Mouse (Mus musculus): ENCODE results near the gene Agbl5. TPM values are rescaled to one million over a fixed set of nuclear protein-coding genes. Genes with fewer than 3 reads are reported as not detected.
A peak's percentile ranks its signal among the peaks of the same experiment; 100 is the strongest.

Gene Agbl5
- polyA plus RNA-seq, 1 experiment from 2014 or later: 25.3 TPM

GRCm38 (mm10) chr5:30944956-30945781 lies 56.7 kb downstream of the Agbl5 start, which contains the start of gene Cgref1:
Gene Cgref1, minus strand, starts transcription at chr5:30945591.
- Histone ChIP-seq H3K4me1 (ENCODE audit: control insufficient read depth, insufficient read depth, low read length) (no peaks in the 10 kb centered on the region), H3K4me2 (ENCODE audit: low read depth) (peak within 1 kb of the TSS; percentile 87), H3K4me3 (ENCODE audit: low read depth, low read length) (peak within 1 kb of the TSS; percentile 45), H3K9me3 (ENCODE audit: control insufficient read depth, low read length) (no peaks in the 10 kb centered on the region), H3K9ac (ENCODE audit: low read length) (peak within 1 kb of the TSS; percentile 75), H3K27me3 (ENCODE audit: control insufficient read depth, insufficient read depth, low read length) (no peaks in the 10 kb centered on the region), H3K36me3 (ENCODE audit: control insufficient read depth, insufficient read depth, low read length) (no peaks in the 10 kb centered on the region), H3K27ac (ENCODE audit: low read depth, low read length) (no peak within 1 kb of the TSS)
- ATAC-seq (ENCODE audit: insufficient read depth, low FRiP score, low TSS enrichment) (0 out of 2 replicates have a peak, but pooled peaks have one; percentile 36), DNase-seq (ENCODE audit: low spot score) (peak; percentile 68)
- 5% methylated on average over 44 of the region's 44 CpGs for WGBS

DNA sequence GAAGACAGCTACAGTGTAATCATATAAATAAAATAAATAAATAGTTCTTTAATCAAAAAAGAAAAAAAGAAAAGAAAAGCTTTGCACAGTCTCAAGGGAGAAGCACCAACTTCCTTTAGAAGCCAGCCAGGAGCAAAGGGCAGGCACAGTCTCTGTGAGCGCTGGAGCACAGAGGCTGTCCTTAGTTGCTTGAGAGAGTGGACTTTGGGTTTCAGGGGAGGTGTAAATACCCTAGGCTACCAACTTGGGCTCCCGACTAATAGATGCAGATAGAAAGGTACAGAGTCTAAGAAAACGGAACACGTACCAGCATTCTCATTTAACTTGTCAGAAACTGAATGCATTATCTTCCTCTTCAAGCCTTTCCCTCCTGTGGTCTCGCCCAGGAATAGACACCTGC lies 60.1 kb downstream of the Agbl5 start:
- ATAC-seq (ENCODE audit: insufficient read depth, low FRiP score, low TSS enrichment) (no peak), DNase-seq (ENCODE audit: low spot score) (no peak)
- Histone ChIP-seq H3K9ac (ENCODE audit: low read length) (no peak overlapping the region), H3K4me3 (ENCODE audit: low read depth, low read length) (no peak overlapping the region), H3K4me2 (ENCODE audit: low read depth) (no peak overlapping the region), H3K27ac (ENCODE audit: low read depth, low read length) (no peak overlapping the region), H3K27me3 (ENCODE audit: control insufficient read depth, insufficient read depth, low read length) (no peaks in the 10 kb centered on the region), H3K9me3 (ENCODE audit: control insufficient read depth, low read length) (no peaks in the 10 kb centered on the region), H3K36me3 (ENCODE audit: control insufficient read depth, insufficient read depth, low read length) (peaks cover 2% of the 10 kb centered on the region; the same call in 1 of the 2 replicates), H3K4me1 (ENCODE audit: control insufficient read depth, insufficient read depth, low read length) (peaks cover 3% of the 10 kb centered on the region)
- WGBS: 80% methylated on average over 5 of the region's 5 CpGs

- Histone ChIP-seq H3K4me1 (ENCODE audit: control insufficient read depth, insufficient read depth, low read length) (peaks cover 3% of the 10 kb centered on the region), H3K27me3 (ENCODE audit: control insufficient read depth, insufficient read depth, low read length) (no peaks in the 10 kb centered on the region), H3K27ac (ENCODE audit: low read depth, low read length) (peak overlapping the region; percentile 27; the same call in 1 of the 2 replicates), H3K9me3 (ENCODE audit: control insufficient read depth, low read length) (no peaks in the 10 kb centered on the region), H3K9ac (ENCODE audit: low read length) (peak overlapping the region; percentile 65), H3K4me2 (ENCODE audit: low read depth) (peak overlapping the region; percentile 68), H3K4me3 (ENCODE audit: low read depth, low read length) (peak overlapping the region; percentile 54), H3K36me3 (ENCODE audit: control insufficient read depth, insufficient read depth, low read length) (peaks cover 5% of the 10 kb centered on the region)
- DNase-seq (ENCODE audit: low spot score) (peak; percentile 94), ATAC-seq (ENCODE audit: insufficient read depth, low FRiP score, low TSS enrichment) (peak; percentile 88)
- WGBS: under 1% methylated on average over 31 of the region's 31 CpGs
Observed at GRCm38 (mm10) chr5:30949654-30950326, 61.3 kb downstream of the Agbl5 start.

- no peak overlapping the region for H3K9ac ChIP-seq (ENCODE audit: low read length)
Observed at GRCm38 (mm10) chr5:30950451-30950850, 62.0 kb downstream of the Agbl5 start.

GRCm38 (mm10) chr5:30950922-30951321 lies 62.4 kb downstream of the Agbl5 start:
- Histone ChIP-seq H3K9ac (ENCODE audit: low read length) (no peak overlapping the region), H3K9me3 (ENCODE audit: control insufficient read depth, low read length) (no peaks in the 10 kb centered on the region), H3K27ac (ENCODE audit: low read depth, low read length) (no peak overlapping the region), H3K36me3 (ENCODE audit: control insufficient read depth, insufficient read depth, low read length) (peaks cover 13% of the 10 kb centered on the region), H3K4me1 (ENCODE audit: control insufficient read depth, insufficient read depth, low read length) (peaks cover 3% of the 10 kb centered on the region), H3K27me3 (ENCODE audit: control insufficient read depth, insufficient read depth, low read length) (no peaks in the 10 kb centered on the region), H3K4me3 (ENCODE audit: low read depth, low read length) (no peak overlapping the region), H3K4me2 (ENCODE audit: low read depth) (no peak overlapping the region)
- no peak for DNase-seq (ENCODE audit: low spot score)
- WGBS: 87% methylated on average over 2 of the region's 2 CpGs
- ATAC-seq (ENCODE audit: insufficient read depth, low FRiP score, low TSS enrichment): no peak

More at GRCm38 (mm10) chr5:30950451-30950850, 62.0 kb downstream of the Agbl5 start:
- ATAC-seq (ENCODE audit: insufficient read depth, low FRiP score, low TSS enrichment): no peak
- WGBS: 72% methylated on average over 4 of the region's 4 CpGs
- DNase-seq (ENCODE audit: low spot score): no peak
- H3K9me3 ChIP-seq (ENCODE audit: control insufficient read depth, low read length): no peaks in the 10 kb centered on the region
- H3K27me3 ChIP-seq (ENCODE audit: control insufficient read depth, insufficient read depth, low read length): no peaks in the 10 kb centered on the region
- H3K4me1 ChIP-seq (ENCODE audit: control insufficient read depth, insufficient read depth, low read length): peaks cover 3% of the 10 kb centered on the region
- H3K4me3 ChIP-seq (ENCODE audit: low read depth, low read length): peak overlapping the region; percentile 54
- H3K27ac ChIP-seq (ENCODE audit: low read depth, low read length): no peak overlapping the region
- H3K36me3 ChIP-seq (ENCODE audit: control insufficient read depth, insufficient read depth, low read length): peaks cover 11% of the 10 kb centered on the region
- H3K4me2 ChIP-seq (ENCODE audit: low read depth): peak overlapping the region; percentile 68

DNA sequence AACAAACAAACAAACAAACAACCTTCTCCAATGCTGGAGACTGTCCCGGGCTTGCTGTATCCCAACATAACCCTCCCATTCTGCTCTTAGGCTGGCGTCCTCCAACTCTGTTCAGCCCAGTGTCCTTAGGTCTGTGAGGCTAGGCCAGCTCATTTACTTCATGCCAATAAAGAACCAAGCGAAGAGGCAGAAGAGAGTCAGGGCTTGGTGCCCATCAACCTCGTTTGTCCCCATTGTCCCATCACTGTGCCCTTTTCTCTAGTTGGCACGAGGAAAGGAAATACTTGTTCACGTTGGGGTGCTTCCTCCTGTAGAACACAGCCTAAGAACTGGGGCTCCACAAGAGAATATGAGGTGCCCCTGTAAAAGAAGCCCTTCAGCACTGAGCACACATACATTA lies 63.2 kb downstream of the Agbl5 start:
- Histone ChIP-seq H3K36me3 (ENCODE audit: control insufficient read depth, insufficient read depth, low read length) (peaks cover 14% of the 10 kb centered on the region), H3K4me3 (ENCODE audit: low read depth, low read length) (no peak overlapping the region), H3K27ac (ENCODE audit: low read depth, low read length) (no peak overlapping the region), H3K9ac (ENCODE audit: low read length) (no peak overlapping the region), H3K4me1 (ENCODE audit: control insufficient read depth, insufficient read depth, low read length) (peaks cover 3% of the 10 kb centered on the region), H3K9me3 (ENCODE audit: control insufficient read depth, low read length) (no peaks in the 10 kb centered on the region), H3K4me2 (ENCODE audit: low read depth) (no peak overlapping the region), H3K27me3 (ENCODE audit: control insufficient read depth, insufficient read depth, low read length) (no peaks in the 10 kb centered on the region)
- no peak for DNase-seq (ENCODE audit: low spot score)
- WGBS: 92% methylated on average over 6 of the region's 6 CpGs
- ATAC-seq (ENCODE audit: insufficient read depth, low FRiP score, low TSS enrichment): no peak

DNA sequence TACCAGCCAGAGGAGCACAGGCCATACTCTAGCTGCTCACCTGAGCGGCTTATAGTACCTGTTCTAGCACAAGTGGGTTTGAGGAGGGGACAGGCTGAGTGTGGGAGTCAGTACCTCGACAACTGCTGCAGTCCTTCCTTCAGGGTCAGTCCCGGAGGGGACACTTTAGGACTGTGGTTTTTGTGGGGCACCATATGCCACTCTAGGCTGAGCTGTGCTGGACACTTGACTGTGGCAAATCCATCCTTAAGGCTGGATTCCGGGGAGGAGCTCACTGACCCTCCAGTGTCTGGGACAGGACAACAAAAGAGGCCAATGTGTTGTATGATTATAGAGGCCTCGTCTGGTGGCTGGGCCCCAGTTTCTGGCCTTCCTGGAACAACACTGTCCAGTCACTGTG lies 64.1 kb downstream of the Agbl5 start:
- Histone ChIP-seq H3K4me3 (ENCODE audit: low read depth, low read length) (no peak overlapping the region), H3K27ac (ENCODE audit: low read depth, low read length) (no peak overlapping the region), H3K36me3 (ENCODE audit: control insufficient read depth, insufficient read depth, low read length) (peaks cover 15% of the 10 kb centered on the region), H3K27me3 (ENCODE audit: control insufficient read depth, insufficient read depth, low read length) (no peaks in the 10 kb centered on the region), H3K9ac (ENCODE audit: low read length) (no peak overlapping the region), H3K4me2 (ENCODE audit: low read depth) (no peak overlapping the region), H3K4me1 (ENCODE audit: control insufficient read depth, insufficient read depth, low read length) (peaks cover 3% of the 10 kb centered on the region), H3K9me3 (ENCODE audit: control insufficient read depth, low read length) (no peaks in the 10 kb centered on the region)
- DNase-seq (ENCODE audit: low spot score) (no peak), ATAC-seq (ENCODE audit: insufficient read depth, low FRiP score, low TSS enrichment) (no peak)
- 86% methylated on average over 5 of the region's 5 CpGs for WGBS

GRCm38 (mm10) chr5:30954065-30954464 lies 65.6 kb downstream of the Agbl5 start:
- DNase-seq (ENCODE audit: low spot score) (no peak), ATAC-seq (ENCODE audit: insufficient read depth, low FRiP score, low TSS enrichment) (no peak)
- no peak overlapping the region for H3K9ac ChIP-seq (ENCODE audit: low read length)
- H3K27ac ChIP-seq (ENCODE audit: low read depth, low read length): no peak overlapping the region
- peaks cover 9% of the 10 kb centered on the region for H3K4me1 ChIP-seq (ENCODE audit: control insufficient read depth, insufficient read depth, low read length)
- H3K27me3 ChIP-seq (ENCODE audit: control insufficient read depth, insufficient read depth, low read length): no peaks in the 10 kb centered on the region
- H3K9me3 ChIP-seq (ENCODE audit: control insufficient read depth, low read length): no peaks in the 10 kb centered on the region
- H3K36me3 ChIP-seq (ENCODE audit: control insufficient read depth, insufficient read depth, low read length): peaks cover 22% of the 10 kb centered on the region
- 93% methylated on average over 6 of the region's 6 CpGs for WGBS
- no peak overlapping the region for H3K4me3 ChIP-seq (ENCODE audit: low read depth, low read length)
- no peak overlapping the region for H3K4me2 ChIP-seq (ENCODE audit: low read depth)
